Mouse (Mus musculus) kidney, adult 2 months (tissue): ENCODE results near the gene Fdx1. TPM values are rescaled to one million over a fixed set of nuclear protein-coding genes. Genes with fewer than 3 reads are reported as not detected.

Experiments used
- DNase-seq: peaks from one replicate; pipeline ENCODE4 v3.0.0; 2021
- H3K27ac ChIP-seq: fragments of 200-500 bp; 2 replicates; pipeline ENCODE4 v1.5.1; 2012; ENCODE audit warnings: low read depth, low read length, control low read depth, inconsistent platforms; ENCODE audit not compliant: insufficient read depth
- H3K27me3 ChIP-seq: fragments of 200-500 bp; replicated peaks from 2 replicates; pipeline ENCODE4 v1.6.1; 2012; ENCODE audit warnings: mild to moderate bottlenecking, moderate library complexity, low read length, inconsistent platforms; ENCODE audit not compliant: control insufficient read depth, insufficient read depth
- H3K36me3 ChIP-seq: fragments of 200-500 bp; 2 replicates; pipeline ENCODE4 v1.6.1; 2012; ENCODE audit warnings: mild to moderate bottlenecking, moderate library complexity, low read length, inconsistent platforms; ENCODE audit not compliant: control insufficient read depth, insufficient read depth
- H3K4me1 ChIP-seq: fragments of 200-500 bp; 2 replicates; pipeline ENCODE4 v1.6.1; 2011; ENCODE audit warnings: low read length; ENCODE audit not compliant: control insufficient read depth, insufficient read depth
- H3K4me3 ChIP-seq: fragments of 200-500 bp; 2 replicates; pipeline ENCODE4 v1.5.1; 2011; ENCODE audit warnings: mild to moderate bottlenecking, low read depth, low read length, control low read depth; ENCODE audit not compliant: insufficient read depth
- CTCF ChIP-seq: fragments of 200-500 bp; conservative IDR thresholded peaks from 2 replicates; pipeline ENCODE4 v1.5.1; 2011; ENCODE audit warnings: low read depth, mild to moderate bottlenecking, control low read depth, low read length, moderate library complexity, mixed read lengths; ENCODE audit not compliant: insufficient read depth, insufficient read length
- POLR2A ChIP-seq: fragments of 200-500 bp; IDR thresholded peaks from one replicate; pipeline ENCODE4 v1.6.1; 2011; ENCODE audit warnings: low read depth, low read length, control low read depth
- WGBS: fragments of 180-500 bp; shearing (Covaris S2); methylation state at CpG from one replicate; pipeline ENCODE4 v1.1.7; 2018; 5-methylcytosine and 5-hydroxymethylcytosine counted together
- polyA plus RNA-seq: library from polyadenylated mRNA; depleted of rRNA; stranded (reverse); fragments of >200 nt; gene quantifications from 2 replicates; pipeline ENCODE4 v1.2.3, GENCODE M21; 2012; rRNA removed

Fdx1 gene
- polyA plus RNA-seq, 1 experiment, result 156 TPM

DNA sequence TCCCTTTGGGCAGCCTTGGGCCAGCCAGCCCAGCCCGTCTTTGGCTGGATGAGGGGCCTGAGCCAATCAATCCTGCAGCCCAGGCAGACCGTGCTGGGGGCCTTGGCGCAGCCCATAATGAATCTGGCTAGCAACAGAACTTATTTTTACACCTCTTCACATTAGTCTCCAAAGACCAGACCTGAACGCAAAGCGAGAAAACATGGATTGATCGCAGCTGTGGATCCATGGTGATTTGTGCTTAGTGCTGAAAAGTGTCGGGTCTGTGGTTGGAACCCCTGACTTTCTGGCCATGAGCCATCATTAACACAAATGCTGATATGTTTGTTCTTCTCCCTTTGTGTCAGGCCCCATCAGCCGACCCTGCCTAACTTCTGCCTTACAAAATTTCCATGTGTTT lies 56.4 kb downstream of the Fdx1 start:
- H3K36me3 ChIP-seq, result no peaks in the 10 kb centered on the region
- no peak for TF ChIP-seq POLR2A
- no peak for TF ChIP-seq CTCF
- no peak overlapping the region for H3K4me3 ChIP-seq
- no peaks in the 10 kb centered on the region for H3K4me1 ChIP-seq
- H3K27ac ChIP-seq, result no peak overlapping the region
- WGBS, result 83% methylated on average over 8 of the region's 8 CpGs
- H3K27me3 ChIP-seq, result no peaks in the 10 kb centered on the region
- DNase-seq, result no peak

Other genes with a start within 250 kb of the Fdx1 start
- 0.09 and 0.11 TPM in 2 replicates for gene Arhgap20, start 198.2 kb downstream of the Fdx1 start, polyA plus RNA-seq
- gene Rdx, start 83.6 kb upstream of the Fdx1 start, polyA plus RNA-seq, result 25.5 and 39.2 TPM in 2 replicates
- 6.0 and 6.3 TPM in 2 replicates for gene Zc3h12c, start 205.0 kb upstream of the Fdx1 start, polyA plus RNA-seq